Comparison of ENCODE assay signal across 8 mouse cellular contexts in genomic region chrX:94367248-94367647, GRCm38 (mm10). TPM values are rescaled to one million over a fixed set of nuclear protein-coding genes. Genes with fewer than 3 reads are reported as not detected.
DNase-seq lines count a peak whose midpoint lies in the region; ATAC-seq and TF ChIP-seq lines count a peak whose summit lies in the region.

No protein-coding gene starts in this region.

- 0 out of 2 replicates have a peak, but pooled peaks cover 2% of the 10 kb centered on the region for H3K9me3 ChIP-seq in hindbrain, embryonic 10.5 days
- no peaks in the 10 kb centered on the region for H3K9me3 ChIP-seq in liver, embryonic 12.5 days (replicated peaks)

- H3K4me1 ChIP-seq in hindbrain, embryonic 10.5 days (replicated peaks): peaks cover 6% of the 10 kb centered on the region; the same call in 1 of the 2 replicates
- peaks cover 11% of the 10 kb centered on the region for H3K4me1 ChIP-seq in liver, embryonic 12.5 days
- H3K4me1 ChIP-seq in small intestine, adult 2 months (ENCODE audit: control insufficient read depth, insufficient read depth, insufficient read length, low read length): no peaks in the 10 kb centered on the region

- peak overlapping the region; percentile 83 for H3K27ac ChIP-seq in hindbrain, embryonic 10.5 days
- H3K27ac ChIP-seq in liver, embryonic 12.5 days: no peak overlapping the region
- H3K27ac ChIP-seq in small intestine, adult 2 months (ENCODE audit: insufficient read depth, low read depth, low read length): peak overlapping the region; percentile 29; the same call in 1 of the 2 replicates

- peak; percentile 67 for DNase-seq in cerebellum, postnatal 10 days
- DNase-seq in cerebellum, adult 8-10 months: no peak
- DNase-seq in thymus, postnatal 36 days: peak; percentile 28 to 45
- DNase-seq in thymus, adult 18-20 months: no peak
- no peak for DNase-seq in hindbrain, embryonic 10.5 days (ENCODE audit: low spot score)
- DNase-seq in ovary, postnatal 14 days (ENCODE audit: low spot score): no peak

- TF ChIP-seq POLR2A in small intestine, adult 2 months (IDR thresholded peaks at IDR 0.05; ENCODE audit: low read depth, low read length): no peak

- ATAC-seq in liver, embryonic 12.5 days: no peak

- 27% methylated on average over 16 of the region's 17 CpGs for WGBS in hindbrain, embryonic 10.5 days
- WGBS in liver, embryonic 12.5 days (ENCODE audit: insufficient replicate concordance): 12% methylated on average over 15 of the region's 17 CpGs
- 8% methylated on average over 17 of the region's 17 CpGs for WGBS in small intestine, adult 2 months

- no peaks in the 10 kb centered on the region for H3K36me3 ChIP-seq in hindbrain, embryonic 10.5 days
- H3K36me3 ChIP-seq in liver, embryonic 12.5 days: no peaks in the 10 kb centered on the region
- no peaks in the 10 kb centered on the region for H3K36me3 ChIP-seq in small intestine, adult 2 months (ENCODE audit: control insufficient read depth, insufficient read depth, low read length)

- peak overlapping the region; percentile 71 for H3K4me2 ChIP-seq in liver, embryonic 12.5 days

- H3K27me3 ChIP-seq in hindbrain, embryonic 10.5 days (ENCODE audit: insufficient read depth, poor library complexity, severe bottlenecking): peaks cover 88% of the 10 kb centered on the region
- peaks cover 52% of the 10 kb centered on the region for H3K27me3 ChIP-seq in liver, embryonic 12.5 days (replicated peaks)
- peaks cover 12% of the 10 kb centered on the region for H3K27me3 ChIP-seq in small intestine, adult 2 months (ENCODE audit: control insufficient read depth, insufficient read depth, low read length)

- TF ChIP-seq CTCF in small intestine, adult 2 months (IDR thresholded peaks at IDR 0.05; ENCODE audit: extremely low read depth, insufficient read length, insufficient replicate concordance, low read depth, low read length): no peak

- peak overlapping the region; percentile 71 for H3K9ac ChIP-seq in liver, embryonic 12.5 days

- H3K4me3 ChIP-seq in hindbrain, embryonic 10.5 days: peak overlapping the region; percentile 63
- H3K4me3 ChIP-seq in liver, embryonic 12.5 days: peak overlapping the region; percentile 73
- H3K4me3 ChIP-seq in small intestine, adult 2 months (ENCODE audit: low read depth, low read length): peak overlapping the region; percentile 98

RNA-seq across cellular contexts. Expression of gene Apoo, which starts 0.3 kb away (rescaled TPM):
- polyA plus RNA-seq in hindbrain, embryonic 10.5 days (2016; fragmentation: Nextera tagmentation; extraction: Ambion mirVana): 106 and 115 TPM in 2 replicates
- polyA plus RNA-seq in liver, embryonic 12.5 days (2016; fragmentation: Nextera tagmentation; extraction: Ambion mirVana): 59.6 and 64.4 TPM in 2 replicates
- polyA plus RNA-seq in small intestine, adult 2 months (2012; rRNA removed): 1.8 and 2.4 TPM in 2 replicates

RNA-seq across cellular contexts. Expression of gene Fam90a1b, which starts 0.7 kb away (rescaled TPM):
- 0.09 TPM in 1 of 2 replicates, not detected in the other for polyA plus RNA-seq in hindbrain, embryonic 10.5 days (2016; fragmentation: Nextera tagmentation; extraction: Ambion mirVana)
- 0.05 TPM in 1 of 2 replicates, not detected in the other for polyA plus RNA-seq in liver, embryonic 12.5 days (2016; fragmentation: Nextera tagmentation; extraction: Ambion mirVana)
- not detected in 2 replicates for polyA plus RNA-seq in small intestine, adult 2 months (2012; rRNA removed)

Comparison
In these comparisons a context has a peak if more than half of its experiments do, and no peak if none do; other contexts are left out.
1. DNase-seq: peak in cerebellum, postnatal 10 days (2 of 2) and thymus, postnatal 36 days (2 of 2); none in cerebellum, adult 8-10 months (single experiment), thymus, adult 18-20 months (0 of 2), hindbrain, embryonic 10.5 days (single experiment) and ovary, postnatal 14 days (single experiment).
2. RNA of gene Apoo, which starts 0.3 kb away (polyA plus RNA-seq): 106 to 115 TPM in hindbrain, embryonic 10.5 days and 59.6 to 64.4 TPM in liver, embryonic 12.5 days; 1.8 to 2.4 TPM in small intestine, adult 2 months; every median in the first group is over 10 times any median in the second.
3. Peak in every context shown above with its lines, with median percentiles within 50 percentile points of each other: H3K4me3 ChIP-seq.